Mouse (Mus musculus) neural tube, embryonic 14.5 days (tissue): ENCODE data around the gene Dlx2. TPM values are rescaled to one million over a fixed set of nuclear protein-coding genes. Genes with fewer than 3 reads are reported as not detected.

Experiments used
- ATAC-seq: fragments of 200-750 bp; cut with Nextera tagmentation; 2 replicates; pipeline ENCODE4 v1.8.0; 2017; ENCODE audit warnings: low read depth, mild to moderate bottlenecking, moderate TSS enrichment, moderate library complexity
- H3K27ac ChIP-seq: fragments of 300-500 bp; sonication (generic); 2 replicates; pipeline ENCODE4 v1.5.1; 2014; ENCODE audit warnings: low read depth, mild to moderate bottlenecking, control low read depth, low read length, moderate library complexity, mixed read lengths
- H3K27me3 ChIP-seq: fragments of 300-500 bp; sonication (generic); 2 replicates; pipeline ENCODE4 v1.6.1; 2014; ENCODE audit warnings: low read length; ENCODE audit not compliant: control insufficient read depth, insufficient read depth
- H3K36me3 ChIP-seq: fragments of 300-500 bp; sonication (generic); 2 replicates; pipeline ENCODE4 v1.6.1; 2014; ENCODE audit warnings: low read length, mixed read lengths; ENCODE audit not compliant: control insufficient read depth, insufficient read depth
- H3K4me1 ChIP-seq: fragments of 300-500 bp; sonication (generic); 2 replicates; pipeline ENCODE4 v1.6.1; 2014; ENCODE audit warnings: low read length; ENCODE audit not compliant: control insufficient read depth, insufficient read depth
- H3K4me2 ChIP-seq: fragments of 300-500 bp; sonication (generic); 2 replicates; pipeline ENCODE4 v1.6.1; 2014; ENCODE audit warnings: mild to moderate bottlenecking, low read depth, low read length, control low read depth
- H3K4me3 ChIP-seq: fragments of 300-500 bp; sonication (generic); 2 replicates; pipeline ENCODE4 v1.5.1; 2014; ENCODE audit warnings: low read depth, low read length, control low read depth, mixed read lengths
- H3K9ac ChIP-seq: fragments of 300-500 bp; sonication (generic); replicated peaks from 2 replicates; pipeline ENCODE4 v1.6.1; 2014; ENCODE audit warnings: low read depth, mild to moderate bottlenecking, control low read depth, low read length, mixed read lengths
- H3K9me3 ChIP-seq: fragments of 300-500 bp; sonication (generic); 2 replicates; pipeline ENCODE4 v1.6.1; 2016; ENCODE audit warnings: low read length; ENCODE audit not compliant: control insufficient read depth
- WGBS: fragments of 180-500 bp; shearing (Covaris S2); extraction: QIAGEN DNeasy Blood & Tissue Kit; methylation state at CpG from one replicate; pipeline ENCODE4 v1.1.7; 2014; 5-methylcytosine and 5-hydroxymethylcytosine counted together
- polyA plus RNA-seq: library from polyadenylated mRNA; unstranded; fragments of >200 nt; fragmentation: Nextera tagmentation; extraction: Ambion mirVana; gene quantifications from 2 replicates; pipeline ENCODE4 v1.2.1, GENCODE M21; 2014

The Dlx2 gene
- polyA plus RNA-seq, 1 experiment from 2014 or later, result not detected

DNA sequence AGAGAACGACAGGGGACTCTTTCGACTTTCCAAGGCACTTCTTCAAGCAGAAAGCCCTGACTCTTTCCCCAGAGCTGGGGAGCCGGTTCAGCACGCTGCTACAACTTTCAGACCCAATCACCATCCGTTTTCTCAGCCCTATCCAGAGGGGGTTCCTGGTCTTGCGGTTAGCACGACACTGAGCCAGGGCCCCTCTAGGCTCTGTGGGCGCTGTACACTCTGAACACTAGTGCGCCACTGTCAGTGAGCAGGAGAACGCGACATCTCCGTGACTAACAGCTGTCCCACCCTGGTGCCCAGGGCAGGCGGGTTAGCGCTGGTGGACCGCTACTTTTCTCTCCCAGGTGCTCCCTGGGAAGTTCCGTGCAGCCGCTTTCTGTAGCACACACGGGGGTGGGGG is 5.2 kb upstream of the Dlx2 start:
- peaks cover 2% of the 10 kb centered on the region; the same call in 1 of the 2 replicates for H3K4me1 ChIP-seq
- H3K9me3 ChIP-seq, result no peaks in the 10 kb centered on the region
- WGBS, result 1% methylated on average over 16 of the region's 18 CpGs
- no peaks in the 10 kb centered on the region for H3K36me3 ChIP-seq
- H3K4me3 ChIP-seq, result no peak overlapping the region
- H3K4me2 ChIP-seq, result no peak overlapping the region
- ATAC-seq, result no peak
- H3K9ac ChIP-seq, result no peak overlapping the region
- no peak overlapping the region for H3K27ac ChIP-seq
- H3K27me3 ChIP-seq, result peaks cover 27% of the 10 kb centered on the region

GRCm38 (mm10) chr2:71550330-71550729 is 3.8 kb upstream of the Dlx2 start:
- 19% methylated on average over 3 of the region's 3 CpGs for WGBS
- Histone ChIP-seq H3K4me2 (no peak overlapping the region), H3K27me3 (peaks cover 35% of the 10 kb centered on the region)

DNA sequence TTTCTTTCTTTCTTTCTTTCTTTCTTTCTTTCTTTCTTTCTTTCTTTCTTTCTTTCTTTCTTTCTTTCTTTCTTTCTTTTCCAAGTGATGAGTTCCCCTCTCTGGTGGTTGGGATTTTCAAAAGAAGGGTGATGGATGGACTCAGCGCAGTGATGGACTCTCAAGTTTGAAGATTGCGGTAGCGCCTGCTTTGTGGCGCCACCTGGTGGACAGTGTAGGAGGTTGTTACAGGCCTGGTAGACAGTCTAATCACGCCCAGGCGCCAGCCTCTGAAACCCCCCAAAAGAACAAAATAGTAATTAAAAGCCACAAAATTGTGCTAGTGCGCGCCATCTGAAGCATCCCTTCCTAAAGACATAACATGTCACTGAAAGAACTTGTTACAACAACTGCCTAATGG is 1.3 kb upstream of the Dlx2 start:
- 3% methylated on average over 8 of the region's 8 CpGs for WGBS

More at GRCm38 (mm10) chr2:71550330-71550729, 3.8 kb upstream of the Dlx2 start:
- Histone ChIP-seq H3K27ac (no peak overlapping the region), H3K36me3 (no peaks in the 10 kb centered on the region), H3K4me1 (peaks cover 9% of the 10 kb centered on the region; the same call in 1 of the 2 replicates), H3K9ac (no peak overlapping the region), H3K4me3 (no peak overlapping the region), H3K9me3 (no peaks in the 10 kb centered on the region)
- ATAC-seq, result no peak

GRCm38 (mm10) chr2:71545882-71546639 is 493 bp downstream of the Dlx2 start:
- Histone ChIP-seq H3K27ac (no peak overlapping the region), H3K9ac (no peak overlapping the region)

More for the DNA sequence above, 1.3 kb upstream of the Dlx2 start:
- H3K4me3 ChIP-seq, result no peak overlapping the region
- no peak overlapping the region for H3K27ac ChIP-seq
- H3K9ac ChIP-seq, result no peak overlapping the region
- no peaks in the 10 kb centered on the region for H3K36me3 ChIP-seq
- H3K4me2 ChIP-seq, result no peak overlapping the region
- 0 out of 2 replicates have a peak, but pooled peaks have one; percentile 36 for ATAC-seq
- H3K27me3 ChIP-seq, result peaks cover 46% of the 10 kb centered on the region
- H3K9me3 ChIP-seq, result no peaks in the 10 kb centered on the region
- peaks cover 9% of the 10 kb centered on the region; the same call in 1 of the 2 replicates for H3K4me1 ChIP-seq

DNA sequence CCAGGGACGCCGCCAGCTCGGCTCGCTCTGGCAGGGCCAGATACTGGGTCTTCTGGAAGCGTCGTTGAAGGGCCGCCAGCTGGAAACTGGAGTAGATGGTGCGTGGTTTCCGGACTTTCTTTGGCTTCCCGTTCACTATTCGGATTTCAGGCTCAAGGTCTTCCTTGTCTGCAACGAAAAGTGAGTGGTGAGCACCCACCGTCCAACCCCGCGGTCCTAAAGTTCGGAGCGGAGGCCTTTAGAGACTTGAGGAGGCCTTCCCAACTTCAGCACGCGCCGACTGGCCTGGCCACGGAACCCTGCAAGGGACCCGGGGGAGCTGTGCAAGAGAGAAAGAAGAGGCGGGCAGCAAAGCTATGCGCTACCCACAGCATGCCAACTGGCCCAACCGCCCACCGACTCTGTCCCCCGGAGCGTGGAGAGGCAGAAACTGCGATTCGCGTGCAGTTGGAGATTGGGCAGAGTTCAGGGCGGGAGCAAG is 1.1 kb downstream of the Dlx2 start:
- H3K9me3 ChIP-seq, result no peaks in the 10 kb centered on the region
- no peak overlapping the region for H3K9ac ChIP-seq
- H3K4me3 ChIP-seq, result peak overlapping the region; percentile 34; the same call in 1 of the 2 replicates
- H3K4me2 ChIP-seq, result peak overlapping the region; percentile 76
- peaks cover 9% of the 10 kb centered on the region; the same call in 1 of the 2 replicates for H3K4me1 ChIP-seq
- H3K36me3 ChIP-seq, result no peaks in the 10 kb centered on the region
- WGBS, result under 1% methylated on average over 32 of the region's 32 CpGs
- peaks cover 49% of the 10 kb centered on the region for H3K27me3 ChIP-seq
- no peak for ATAC-seq
- H3K27ac ChIP-seq, result no peak overlapping the region

More at GRCm38 (mm10) chr2:71545882-71546639, 493 bp downstream of the Dlx2 start:
- Histone ChIP-seq H3K27me3 (peaks cover 52% of the 10 kb centered on the region), H3K4me2 (peak overlapping the region; percentile 76), H3K9me3 (no peaks in the 10 kb centered on the region), H3K4me3 (peak overlapping the region; percentile 34), H3K36me3 (no peaks in the 10 kb centered on the region), H3K4me1 (peaks cover 9% of the 10 kb centered on the region; the same call in 1 of the 2 replicates)
- peak; percentile 48; the same call in 1 of the 2 replicates for ATAC-seq
- 1% methylated on average over 58 of the region's 59 CpGs for WGBS

DNA sequence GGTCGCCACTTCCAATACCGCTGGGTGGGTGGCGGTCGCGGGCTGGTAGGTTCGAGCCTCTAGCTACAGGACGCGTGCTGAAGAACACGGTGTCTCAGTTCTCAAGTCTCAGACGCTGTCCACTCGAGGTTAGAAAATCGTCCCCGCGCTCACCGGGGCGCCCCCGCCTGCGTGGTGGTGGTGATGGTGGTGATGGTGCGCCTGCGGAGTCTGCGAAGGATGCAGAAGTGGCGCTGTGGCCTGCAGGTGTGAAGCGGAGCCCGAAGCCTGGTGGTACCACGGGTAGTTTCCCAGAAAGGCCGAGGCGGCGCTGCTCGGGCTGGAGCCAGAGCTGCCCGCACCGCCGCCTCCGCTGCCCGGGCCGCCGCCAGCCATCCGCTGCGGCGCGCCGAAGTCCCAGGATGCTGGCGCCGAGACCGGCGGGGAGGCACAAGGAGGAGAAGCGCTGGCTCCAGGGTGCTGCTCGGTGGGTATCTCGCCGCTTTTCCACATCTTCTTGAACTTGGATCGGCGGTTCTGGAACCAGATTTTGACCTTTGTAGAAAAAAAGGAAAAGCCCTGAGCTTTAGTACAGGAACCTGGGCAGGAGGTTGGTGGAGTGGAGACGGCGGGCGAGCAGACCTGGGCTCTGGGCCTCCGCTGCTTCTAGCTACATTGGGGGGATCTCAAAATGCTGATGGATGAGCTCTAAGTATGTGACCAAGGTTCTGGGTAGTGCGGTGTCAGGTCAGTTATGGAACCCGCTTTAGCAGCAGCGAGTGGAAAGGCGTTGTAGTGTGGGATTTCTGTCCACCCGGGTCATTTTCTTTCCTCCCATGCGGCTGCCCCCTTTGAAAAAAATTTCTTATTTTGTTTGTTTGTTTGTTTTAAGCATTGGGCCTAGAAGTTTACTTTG is 1.9 kb downstream of the Dlx2 start:
- Histone ChIP-seq H3K27ac (no peak overlapping the region), H3K9me3 (no peaks in the 10 kb centered on the region)
- no peak for ATAC-seq

DNA sequence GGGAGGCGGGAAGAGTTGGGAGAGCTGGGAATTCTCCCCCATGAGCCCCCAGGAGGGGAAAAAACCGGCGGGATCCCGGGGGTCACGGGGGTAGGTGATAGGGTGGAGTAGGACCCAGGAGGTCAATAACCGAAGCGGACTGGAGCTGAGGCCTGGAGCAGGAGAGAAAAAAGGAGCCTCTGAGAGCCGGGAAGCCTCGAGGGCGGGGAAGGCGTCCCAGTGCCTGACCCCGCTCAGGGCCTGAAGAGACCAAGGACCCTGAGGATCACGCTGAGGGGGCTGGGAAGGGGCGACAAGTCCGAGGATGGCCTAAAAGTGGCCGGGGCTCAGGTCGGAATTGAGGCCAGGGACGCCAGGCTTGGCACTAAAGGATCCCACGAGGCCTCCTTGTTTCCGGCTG is 2.6 kb downstream of the Dlx2 start:
- Histone ChIP-seq H3K36me3 (no peaks in the 10 kb centered on the region), H3K4me2 (no peak overlapping the region), H3K27me3 (peaks cover 52% of the 10 kb centered on the region), H3K27ac (no peak overlapping the region), H3K9me3 (no peaks in the 10 kb centered on the region), H3K9ac (no peak overlapping the region), H3K4me1 (peaks cover 9% of the 10 kb centered on the region; the same call in 1 of the 2 replicates), H3K4me3 (no peak overlapping the region)
- 3% methylated on average over 20 of the region's 20 CpGs for WGBS
- ATAC-seq, result no peak

More for the DNA sequence above, 1.9 kb downstream of the Dlx2 start:
- WGBS, result 1% methylated on average over 61 of the region's 61 CpGs
- Histone ChIP-seq H3K4me3 (no peak overlapping the region), H3K4me2 (peak overlapping the region; percentile 18; the same call in 1 of the 2 replicates), H3K4me1 (peaks cover 9% of the 10 kb centered on the region; the same call in 1 of the 2 replicates), H3K27me3 (peaks cover 48% of the 10 kb centered on the region), H3K9ac (no peak overlapping the region), H3K36me3 (no peaks in the 10 kb centered on the region)

DNA sequence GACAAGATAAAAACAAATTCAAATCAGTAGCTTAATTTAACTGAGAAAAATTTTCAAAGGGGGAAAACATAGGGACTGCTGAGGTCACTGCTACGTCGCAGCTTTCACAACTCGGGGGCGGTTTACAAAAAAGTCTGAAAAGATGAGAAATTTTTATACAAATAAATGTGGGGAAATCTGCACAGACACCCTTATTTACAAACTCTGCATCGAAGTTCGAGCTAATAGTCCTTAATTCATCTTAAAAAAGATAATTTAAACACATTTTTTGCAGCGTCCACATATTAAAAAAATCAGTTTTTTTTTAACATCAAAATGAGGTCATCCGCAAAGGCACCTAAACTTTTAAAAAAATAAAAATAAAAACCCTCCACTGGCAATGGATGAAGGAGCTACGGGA is 3.0 kb downstream of the Dlx2 start:
- Histone ChIP-seq H3K4me1 (peaks cover 9% of the 10 kb centered on the region; the same call in 1 of the 2 replicates), H3K4me2 (no peak overlapping the region), H3K9me3 (no peaks in the 10 kb centered on the region), H3K9ac (no peak overlapping the region), H3K27me3 (peaks cover 55% of the 10 kb centered on the region), H3K4me3 (no peak overlapping the region), H3K27ac (no peak overlapping the region), H3K36me3 (no peaks in the 10 kb centered on the region)
- 3% methylated on average over 9 of the region's 9 CpGs for WGBS
- no peak for ATAC-seq
